Mouse (Mus musculus): ENCODE results near the gene Fanca. TPM values are rescaled to one million over a fixed set of nuclear protein-coding genes. Genes with fewer than 3 reads are reported as not detected.
A peak's percentile ranks its signal among the peaks of the same experiment; 100 is the strongest.

Gene Fanca
- polyA plus RNA-seq, 1 experiment from 2014 or later = 46.8 TPM

DNA sequence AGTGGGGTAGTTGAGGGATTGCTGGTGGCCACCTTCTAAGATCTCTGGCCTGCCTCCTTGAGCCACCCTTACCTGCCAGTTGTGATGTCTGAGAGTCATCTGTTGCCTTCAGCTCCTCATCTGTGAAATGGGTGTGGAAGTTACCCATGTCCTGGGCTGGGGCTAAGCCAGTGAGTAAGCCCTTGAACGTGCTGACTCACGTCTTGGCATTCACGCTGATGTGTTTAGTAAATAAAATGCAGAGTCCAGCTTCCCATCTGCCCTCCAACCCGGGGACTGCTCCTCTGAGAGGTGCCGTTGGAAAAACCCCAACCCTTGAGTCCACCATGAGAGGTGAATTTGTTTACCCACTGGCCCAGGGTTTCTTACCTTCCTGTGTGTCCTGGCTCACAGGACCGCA, 27.5 kb upstream of the Fanca start:
- H3K4me3 ChIP-seq (ENCODE audit: low read depth, low read length) = no peak overlapping the region
- no peak overlapping the region for H3K9ac ChIP-seq (ENCODE audit: low read depth, low read length)
- peaks cover 31% of the 10 kb centered on the region for H3K4me1 ChIP-seq (replicated peaks; ENCODE audit: control insufficient read depth, insufficient read depth, low read length)
- no peak for ATAC-seq (replicated peaks; ENCODE audit: low FRiP score)
- no peaks in the 10 kb centered on the region for H3K27me3 ChIP-seq (replicated peaks; ENCODE audit: control insufficient read depth, insufficient read depth, low read length)
- no peak for DNase-seq (ENCODE audit: low spot score)
- no peak overlapping the region for H3K4me2 ChIP-seq
- H3K27ac ChIP-seq (ENCODE audit: low read depth, low read length) = no peak overlapping the region
- 85% methylated on average over 6 of the region's 6 CpGs for WGBS
- no peaks in the 10 kb centered on the region for H3K9me3 ChIP-seq (ENCODE audit: control insufficient read depth, low read length)
- H3K36me3 ChIP-seq (ENCODE audit: control insufficient read depth, insufficient read depth, low read length) = no peaks in the 10 kb centered on the region

DNA sequence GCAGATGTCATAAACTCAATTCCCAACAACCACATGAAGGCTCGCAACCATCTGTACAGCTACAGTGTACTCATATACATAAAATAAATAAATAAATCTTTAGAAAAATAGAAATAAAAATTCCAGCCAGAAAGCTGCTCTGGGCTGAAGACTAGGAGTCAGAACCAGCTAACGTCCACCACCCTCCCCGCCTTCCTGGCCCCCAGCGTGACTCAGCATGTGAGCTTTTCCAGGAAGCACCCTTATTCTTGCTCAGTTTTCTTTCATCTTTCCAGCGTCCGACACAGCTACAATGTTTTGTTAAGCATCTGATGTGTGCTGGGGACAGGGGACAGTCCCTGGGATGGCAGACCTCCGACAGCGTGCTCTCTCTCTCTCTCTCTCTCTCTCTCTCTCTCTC, 26.8 kb upstream of the Fanca start:
- 74% methylated on average over 8 of the region's 8 CpGs for WGBS

DNA sequence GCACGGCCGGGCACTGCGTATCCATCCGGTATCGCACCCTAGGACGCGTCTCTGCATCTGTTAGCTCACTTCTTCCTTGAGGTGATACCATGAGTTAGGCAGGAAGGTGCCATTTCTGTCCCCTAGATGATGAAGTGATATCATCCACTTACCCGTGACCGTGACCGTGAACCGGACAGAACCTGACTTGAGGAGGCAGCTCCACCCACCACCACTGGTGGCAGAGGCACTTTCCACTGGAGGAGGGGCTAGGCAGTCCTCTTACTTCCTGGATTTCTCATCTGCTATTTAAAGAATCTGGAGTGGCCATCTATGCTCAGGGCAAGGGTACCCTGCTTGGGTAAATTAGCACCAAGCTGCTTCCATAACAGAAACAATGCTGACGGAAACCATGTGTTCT, 25.0 kb upstream of the Fanca start:
- Histone ChIP-seq H3K27me3 (replicated peaks; ENCODE audit: control insufficient read depth, insufficient read depth, low read length) (no peaks in the 10 kb centered on the region), H3K9me3 (ENCODE audit: control insufficient read depth, low read length) (no peaks in the 10 kb centered on the region), H3K4me3 (ENCODE audit: low read depth, low read length) (no peak overlapping the region), H3K9ac (ENCODE audit: low read depth, low read length) (no peak overlapping the region), H3K27ac (ENCODE audit: low read depth, low read length) (no peak overlapping the region), H3K36me3 (ENCODE audit: control insufficient read depth, insufficient read depth, low read length) (no peaks in the 10 kb centered on the region), H3K4me1 (replicated peaks; ENCODE audit: control insufficient read depth, insufficient read depth, low read length) (peaks cover 23% of the 10 kb centered on the region), H3K4me2 (no peak overlapping the region)
- DNase-seq (ENCODE audit: low spot score) (no peak), ATAC-seq (replicated peaks; ENCODE audit: low FRiP score) (no peak)
- 77% methylated on average over 12 of the region's 12 CpGs for WGBS

More for the DNA sequence above, 26.8 kb upstream of the Fanca start:
- no peaks in the 10 kb centered on the region for H3K9me3 ChIP-seq (ENCODE audit: control insufficient read depth, low read length)
- H3K4me2 ChIP-seq = no peak overlapping the region
- DNase-seq (ENCODE audit: low spot score) (no peak), ATAC-seq (replicated peaks; ENCODE audit: low FRiP score) (no peak)
- no peak overlapping the region for H3K27ac ChIP-seq (ENCODE audit: low read depth, low read length)
- H3K4me3 ChIP-seq (ENCODE audit: low read depth, low read length) = no peak overlapping the region
- H3K27me3 ChIP-seq (replicated peaks; ENCODE audit: control insufficient read depth, insufficient read depth, low read length) = no peaks in the 10 kb centered on the region
- peaks cover 31% of the 10 kb centered on the region for H3K4me1 ChIP-seq (replicated peaks; ENCODE audit: control insufficient read depth, insufficient read depth, low read length)
- no peaks in the 10 kb centered on the region for H3K36me3 ChIP-seq (ENCODE audit: control insufficient read depth, insufficient read depth, low read length)
- no peak overlapping the region for H3K9ac ChIP-seq (ENCODE audit: low read depth, low read length)

DNA sequence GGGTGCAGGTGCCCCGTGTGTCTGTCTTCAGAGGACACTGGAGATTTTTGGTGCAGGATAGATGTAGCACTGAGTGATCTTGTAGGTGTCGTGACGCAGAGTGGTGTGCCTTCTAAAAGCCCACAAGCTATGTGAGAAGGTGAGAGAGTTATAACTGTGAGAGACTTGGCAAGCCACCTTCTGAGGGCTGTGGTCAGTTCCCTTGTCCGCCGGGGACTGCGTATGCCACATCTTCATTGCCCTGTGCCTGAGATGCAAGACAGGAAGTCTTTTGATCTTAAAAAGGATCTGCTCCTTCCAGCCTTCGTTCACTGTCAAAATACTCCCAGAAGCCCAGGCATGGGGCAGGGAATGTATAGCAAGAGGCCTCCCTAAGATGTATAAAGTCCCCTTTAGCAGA, 24.5 kb upstream of the Fanca start:
- H3K4me3 ChIP-seq (ENCODE audit: low read depth, low read length) = no peak overlapping the region
- no peaks in the 10 kb centered on the region for H3K36me3 ChIP-seq (ENCODE audit: control insufficient read depth, insufficient read depth, low read length)
- no peaks in the 10 kb centered on the region for H3K9me3 ChIP-seq (ENCODE audit: control insufficient read depth, low read length)
- no peak overlapping the region for H3K9ac ChIP-seq (ENCODE audit: low read depth, low read length)
- ATAC-seq (replicated peaks; ENCODE audit: low FRiP score) = no peak
- H3K4me2 ChIP-seq = no peak overlapping the region
- WGBS = 59% methylated on average over 7 of the region's 7 CpGs
- peaks cover 18% of the 10 kb centered on the region for H3K4me1 ChIP-seq (replicated peaks; ENCODE audit: control insufficient read depth, insufficient read depth, low read length)
- no peak overlapping the region for H3K27ac ChIP-seq (ENCODE audit: low read depth, low read length)
- H3K27me3 ChIP-seq (replicated peaks; ENCODE audit: control insufficient read depth, insufficient read depth, low read length) = no peaks in the 10 kb centered on the region
- DNase-seq (ENCODE audit: low spot score) = no peak

DNA sequence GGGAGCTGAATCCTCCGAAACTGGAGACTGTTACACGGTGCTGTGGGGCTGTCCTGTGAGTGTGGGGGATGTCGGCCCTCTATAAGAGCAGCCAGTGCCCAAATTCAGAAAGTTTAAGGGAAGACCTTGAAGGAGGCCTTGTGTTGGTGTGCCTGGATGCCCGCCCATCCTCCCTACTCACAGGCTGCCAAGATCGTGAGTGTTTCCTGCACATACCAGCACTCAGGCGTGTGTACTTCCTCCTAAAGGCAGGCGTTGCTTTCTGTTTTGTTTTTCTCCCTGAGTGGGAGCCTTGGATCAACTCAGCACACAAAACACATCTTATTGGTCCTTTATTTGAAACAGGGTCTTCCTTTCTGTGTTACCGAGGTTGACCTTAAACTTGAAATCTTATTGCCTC, 23.9 kb upstream of the Fanca start:
- Histone ChIP-seq H3K9me3 (ENCODE audit: control insufficient read depth, low read length) (no peaks in the 10 kb centered on the region), H3K36me3 (ENCODE audit: control insufficient read depth, insufficient read depth, low read length) (no peaks in the 10 kb centered on the region), H3K4me1 (replicated peaks; ENCODE audit: control insufficient read depth, insufficient read depth, low read length) (peaks cover 15% of the 10 kb centered on the region; the same call in 1 of the 2 replicates), H3K9ac (ENCODE audit: low read depth, low read length) (no peak overlapping the region), H3K4me2 (no peak overlapping the region), H3K4me3 (ENCODE audit: low read depth, low read length) (no peak overlapping the region), H3K27me3 (replicated peaks; ENCODE audit: control insufficient read depth, insufficient read depth, low read length) (no peaks in the 10 kb centered on the region), H3K27ac (ENCODE audit: low read depth, low read length) (no peak overlapping the region)
- DNase-seq (ENCODE audit: low spot score) (no peak), ATAC-seq (replicated peaks; ENCODE audit: low FRiP score) (no peak)
- 67% methylated on average over 8 of the region's 8 CpGs for WGBS

DNA sequence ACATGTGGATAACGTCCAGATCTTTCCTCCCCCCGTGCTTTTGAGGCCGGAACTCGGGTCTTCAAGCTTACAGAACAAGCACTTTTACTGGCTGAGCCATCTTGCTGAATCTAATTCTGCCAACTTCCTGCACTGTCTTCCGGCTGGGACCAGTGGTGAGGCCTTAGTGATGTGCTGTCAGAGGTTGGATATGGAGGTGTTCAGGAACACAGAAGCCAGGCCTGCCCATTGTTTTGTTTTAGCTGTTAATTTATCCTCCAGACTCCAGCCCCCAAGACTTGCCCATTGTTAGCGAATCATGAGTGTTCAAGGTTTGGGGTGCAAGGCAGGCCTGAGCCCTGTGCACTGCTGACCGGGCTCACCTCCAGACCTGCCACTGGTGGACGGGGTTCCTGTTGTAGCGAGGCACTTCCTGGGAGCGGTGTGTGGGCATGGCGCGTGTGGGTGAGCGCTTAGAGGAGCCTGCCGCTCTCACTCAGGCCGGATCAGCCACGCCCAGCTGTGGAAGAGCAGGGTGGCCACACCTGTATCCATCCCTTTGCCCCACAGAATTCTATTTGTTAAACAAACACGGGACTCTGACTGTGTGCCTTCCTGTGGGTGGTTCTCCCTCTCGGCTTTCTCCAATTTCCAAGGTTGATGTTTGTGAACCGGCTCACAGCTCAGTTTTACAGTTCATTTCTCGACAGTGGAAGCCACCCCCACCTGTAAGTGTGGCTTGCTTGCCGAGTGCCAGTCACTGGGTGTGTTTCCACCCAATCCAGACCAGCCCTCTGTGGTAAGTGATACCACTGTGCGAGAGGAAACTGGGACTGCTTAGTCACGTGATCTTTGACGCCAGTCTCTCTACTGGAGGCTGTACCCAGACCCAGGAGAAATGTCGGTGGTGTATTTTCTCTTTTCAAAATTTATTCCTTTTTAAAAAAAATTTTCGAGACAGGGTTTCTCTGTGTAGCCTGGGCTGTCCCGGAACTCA, 23.0 kb upstream of the Fanca start:
- no peak overlapping the region for H3K9ac ChIP-seq (ENCODE audit: low read depth, low read length)
- no peak overlapping the region for H3K4me2 ChIP-seq
- no peaks in the 10 kb centered on the region for H3K27me3 ChIP-seq (replicated peaks; ENCODE audit: control insufficient read depth, insufficient read depth, low read length)
- WGBS = 73% methylated on average over 27 of the region's 27 CpGs
- H3K4me3 ChIP-seq (ENCODE audit: low read depth, low read length) = no peak overlapping the region
- no peaks in the 10 kb centered on the region for H3K9me3 ChIP-seq (ENCODE audit: control insufficient read depth, low read length)
- no peaks in the 10 kb centered on the region for H3K36me3 ChIP-seq (ENCODE audit: control insufficient read depth, insufficient read depth, low read length)
- H3K27ac ChIP-seq (ENCODE audit: low read depth, low read length) = no peak overlapping the region
- DNase-seq (ENCODE audit: low spot score) = no peak
- peak; percentile 68; the same call in 1 of the 2 replicates for ATAC-seq (replicated peaks; ENCODE audit: low FRiP score)
- peaks cover 15% of the 10 kb centered on the region; the same call in 1 of the 2 replicates for H3K4me1 ChIP-seq (replicated peaks; ENCODE audit: control insufficient read depth, insufficient read depth, low read length)

DNA sequence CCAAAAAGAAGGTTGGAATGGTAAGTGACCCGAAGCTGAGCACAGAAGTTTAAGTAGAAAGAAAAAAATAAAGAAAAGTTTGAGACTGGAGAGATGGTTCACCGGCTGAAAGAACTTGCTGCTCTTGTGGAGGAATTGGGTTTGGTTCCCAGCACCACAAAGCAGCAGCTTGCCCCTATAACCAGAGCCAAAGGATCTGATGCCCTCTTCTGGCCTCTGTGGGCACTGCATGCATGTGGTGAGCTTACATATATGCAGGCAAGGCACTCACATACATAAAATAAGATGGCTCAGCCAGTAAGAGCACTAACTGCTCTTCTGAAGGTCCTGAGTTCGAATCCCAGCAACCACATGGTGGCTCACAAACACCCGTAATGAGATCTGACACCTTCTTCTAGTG, 21.7 kb upstream of the Fanca start:
- Histone ChIP-seq H3K9me3 (ENCODE audit: control insufficient read depth, low read length) (no peaks in the 10 kb centered on the region), H3K9ac (ENCODE audit: low read depth, low read length) (no peak overlapping the region), H3K36me3 (ENCODE audit: control insufficient read depth, insufficient read depth, low read length) (no peaks in the 10 kb centered on the region), H3K4me2 (no peak overlapping the region), H3K27me3 (replicated peaks; ENCODE audit: control insufficient read depth, insufficient read depth, low read length) (no peaks in the 10 kb centered on the region), H3K27ac (ENCODE audit: low read depth, low read length) (no peak overlapping the region), H3K4me1 (replicated peaks; ENCODE audit: control insufficient read depth, insufficient read depth, low read length) (peaks cover 15% of the 10 kb centered on the region; the same call in 1 of the 2 replicates), H3K4me3 (ENCODE audit: low read depth, low read length) (no peak overlapping the region)
- ATAC-seq (replicated peaks; ENCODE audit: low FRiP score) = no peak
- WGBS = 93% methylated on average over 4 of the region's 4 CpGs
- DNase-seq (ENCODE audit: low spot score) = no peak

DNA sequence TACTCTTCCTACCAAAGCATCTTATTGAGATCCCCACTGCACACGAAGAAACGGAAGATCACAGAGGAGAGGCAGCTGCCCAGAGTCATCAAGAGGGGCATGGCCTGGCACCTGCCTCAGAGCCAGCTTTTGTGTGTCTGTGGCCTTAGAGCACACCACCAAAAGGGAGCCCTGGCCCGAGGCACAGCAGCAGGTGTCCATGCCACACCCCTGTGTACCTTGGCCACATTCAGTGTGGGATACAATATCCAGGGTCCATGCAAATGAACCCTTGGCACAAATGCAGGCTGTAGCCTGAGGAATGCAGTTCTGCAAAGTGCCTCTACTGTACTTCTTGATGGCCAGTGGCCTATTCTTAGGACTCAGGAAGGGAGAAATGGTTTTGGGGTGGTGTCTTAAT, 19.1 kb upstream of the Fanca start:
- Histone ChIP-seq H3K4me1 (replicated peaks; ENCODE audit: control insufficient read depth, insufficient read depth, low read length) (peaks cover 17% of the 10 kb centered on the region), H3K27ac (ENCODE audit: low read depth, low read length) (no peak overlapping the region), H3K4me2 (no peak overlapping the region), H3K27me3 (replicated peaks; ENCODE audit: control insufficient read depth, insufficient read depth, low read length) (no peaks in the 10 kb centered on the region), H3K9me3 (ENCODE audit: control insufficient read depth, low read length) (no peaks in the 10 kb centered on the region), H3K9ac (ENCODE audit: low read depth, low read length) (no peak overlapping the region), H3K36me3 (ENCODE audit: control insufficient read depth, insufficient read depth, low read length) (no peaks in the 10 kb centered on the region), H3K4me3 (ENCODE audit: low read depth, low read length) (no peak overlapping the region)
- ATAC-seq (replicated peaks; ENCODE audit: low FRiP score) (no peak), DNase-seq (ENCODE audit: low spot score) (no peak)
- 87% methylated on average over 3 of the region's 3 CpGs for WGBS

DNA sequence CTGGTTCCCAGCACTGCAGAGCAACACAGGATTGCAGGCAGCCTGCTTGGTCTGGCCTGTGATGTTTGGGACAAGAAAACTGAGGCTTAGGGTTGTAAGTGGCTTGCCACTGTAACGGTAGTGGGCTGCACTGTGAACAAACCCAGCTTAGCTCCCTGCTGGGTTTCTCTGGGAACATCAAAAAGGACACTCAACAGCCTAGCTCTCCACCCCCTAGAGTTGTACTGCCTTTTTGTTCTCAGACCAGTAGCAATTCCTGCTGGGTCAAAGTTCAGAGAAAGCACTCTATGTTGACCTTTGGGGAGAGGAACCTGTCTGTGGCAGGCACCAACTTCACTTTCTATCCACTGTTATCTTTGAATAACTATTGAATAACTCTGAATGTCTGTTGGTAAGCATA, 16.1 kb upstream of the Fanca start:
- no peaks in the 10 kb centered on the region for H3K9me3 ChIP-seq (ENCODE audit: control insufficient read depth, low read length)
- H3K4me2 ChIP-seq = peak overlapping the region; percentile 97
- H3K27me3 ChIP-seq (replicated peaks; ENCODE audit: control insufficient read depth, insufficient read depth, low read length) = no peaks in the 10 kb centered on the region
- ATAC-seq (replicated peaks; ENCODE audit: low FRiP score) (no peak), DNase-seq (ENCODE audit: low spot score) (no peak)
- H3K4me1 ChIP-seq (replicated peaks; ENCODE audit: control insufficient read depth, insufficient read depth, low read length) = peaks cover 16% of the 10 kb centered on the region
- no peaks in the 10 kb centered on the region for H3K36me3 ChIP-seq (ENCODE audit: control insufficient read depth, insufficient read depth, low read length)
- no peak overlapping the region for H3K9ac ChIP-seq (ENCODE audit: low read depth, low read length)
- H3K4me3 ChIP-seq (ENCODE audit: low read depth, low read length) = no peak overlapping the region
- 13% methylated on average over 1 of the region's 1 CpGs for WGBS
- H3K27ac ChIP-seq (ENCODE audit: low read depth, low read length) = peak overlapping the region; percentile 51
